Mouse (Mus musculus) layer of hippocampus, adult 2 months (tissue): ENCODE measurements at regions not wholly inside any gene's neighbourhood (a gene's known extent, or its start where the extent isn't known, plus 50 kb on each side); places are given as distances from the start of the nearest gene placed in this dataset.

ENCODE experiments used
- DNase-seq, 2 experiments: peaks; one replicate each; pipeline ENCODE4 v3.0.0; 2022; ENCODE audit warnings: low spot score in 2 of 2
- H3K27ac ChIP-seq: fragments of 200-600 bp; 2 replicates; pipeline ENCODE4 v1.8.1; 2022
- H3K4me3 ChIP-seq: fragments of 200-600 bp; 2 replicates; pipeline ENCODE4 v1.8.1; 2022; ENCODE audit warnings: mild to moderate bottlenecking
- CTCF ChIP-seq: fragments of 200-600 bp; conservative IDR thresholded peaks from 2 replicates; pipeline ENCODE4 v1.8.1; 2022; ENCODE audit warnings: antibody characterized with exemption, mild to moderate bottlenecking, moderate library complexity

DNA sequence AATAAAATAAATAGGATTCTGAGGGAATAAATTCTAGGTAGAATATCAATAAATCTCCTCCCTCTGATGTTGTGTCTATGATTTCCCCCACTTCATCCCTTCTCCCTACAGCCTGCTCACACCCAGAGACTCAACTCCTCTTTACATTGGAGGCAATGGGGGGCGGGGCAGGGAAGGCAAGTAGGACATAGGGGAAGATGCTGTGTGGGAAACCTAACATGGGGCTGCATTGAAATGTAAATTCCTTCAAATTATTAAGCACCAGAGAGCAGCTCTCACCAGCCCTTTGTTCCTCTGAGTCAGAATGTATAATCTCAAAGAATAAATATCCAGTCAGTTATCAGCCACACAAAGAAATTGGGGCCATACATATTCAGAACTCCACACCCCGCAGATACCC lies 91.6 kb downstream of the Nuf2 start:
- H3K27ac ChIP-seq, result no peak overlapping the region
- TF ChIP-seq CTCF, result no peak
- DNase-seq, result no peak
- no peak overlapping the region for H3K4me3 ChIP-seq

DNA sequence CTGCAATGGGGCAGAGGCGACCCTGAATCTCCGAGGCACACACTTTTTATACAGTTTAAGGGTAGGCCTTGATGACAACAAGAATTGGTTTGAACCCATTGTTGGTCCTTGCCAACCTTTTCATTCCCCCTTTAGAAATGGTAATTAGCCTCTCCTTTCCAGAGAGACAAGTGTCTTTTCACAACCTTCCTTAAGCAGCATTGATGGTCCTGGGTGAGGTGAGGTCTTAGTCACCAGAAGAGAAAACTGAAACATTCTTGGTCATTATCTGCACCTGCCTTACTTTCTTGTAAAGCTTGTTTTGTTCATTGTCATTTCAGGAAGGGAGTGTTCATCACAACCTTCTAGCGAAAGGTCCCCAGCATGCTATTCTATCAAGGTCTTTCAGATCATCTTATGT lies 93.3 kb downstream of the Nuf2 start:
- TF ChIP-seq CTCF, result no peak

DNA sequence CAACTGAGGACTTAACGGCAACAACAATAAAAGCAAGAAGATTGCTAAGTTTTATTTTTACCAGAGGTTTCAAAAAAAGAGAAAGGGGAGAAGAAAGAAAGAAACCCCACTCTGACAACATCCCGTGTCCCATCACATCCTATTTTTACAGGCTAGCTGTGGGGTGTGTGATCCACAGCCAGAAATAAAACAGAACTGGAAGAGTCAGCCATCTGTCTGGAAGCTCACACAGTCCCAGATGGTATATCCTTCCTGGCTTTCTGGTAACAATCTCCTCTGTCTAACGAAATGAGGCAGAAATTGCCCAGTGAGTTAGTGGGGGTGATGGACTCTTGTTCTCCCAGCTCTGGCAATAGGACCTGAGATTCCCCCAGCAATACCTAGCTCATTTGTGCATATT lies 108.9 kb downstream of the Nuf2 start:
- no peak overlapping the region for H3K4me3 ChIP-seq
- peak overlapping the region; percentile 52; the same call in 1 of the 2 replicates for H3K27ac ChIP-seq

More for the DNA sequence above, 93.3 kb downstream of the Nuf2 start:
- Histone ChIP-seq H3K4me3 (no peak overlapping the region), H3K27ac (no peak overlapping the region)
- no peak for DNase-seq

DNA sequence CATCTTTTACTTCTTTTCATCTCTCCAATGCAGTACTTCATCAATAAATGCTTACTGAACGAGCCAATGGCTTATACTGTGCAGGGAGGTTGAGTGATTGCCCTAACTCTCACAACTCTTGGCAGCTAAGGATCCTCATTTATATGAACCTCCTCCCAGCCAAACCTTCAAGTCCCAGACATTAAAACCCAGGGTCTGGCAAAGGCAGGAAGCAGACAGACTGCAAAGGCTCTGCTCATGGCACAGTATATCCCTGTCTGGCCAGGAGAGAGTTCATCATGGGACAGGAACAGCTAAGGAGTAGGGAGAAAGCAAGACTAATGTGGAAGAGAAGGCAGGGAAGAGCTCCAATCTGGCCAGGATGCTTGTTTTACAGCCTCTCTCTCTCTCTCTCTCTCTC lies 109.6 kb downstream of the Nuf2 start:
- DNase-seq, result no peak
- Histone ChIP-seq H3K4me3 (no peak overlapping the region), H3K27ac (peak overlapping the region; percentile 69)
- TF ChIP-seq CTCF, result no peak

More for the DNA sequence above, 108.9 kb downstream of the Nuf2 start:
- TF ChIP-seq CTCF, result no peak
- peak; percentile 67 to 72 for DNase-seq

- H3K27ac ChIP-seq, result no peak overlapping the region
- no peak for TF ChIP-seq CTCF
Observed at GRCm38 (mm10) chr1:169418665-169419045, 112.6 kb downstream of the Nuf2 start.

GRCm38 (mm10) chr1:169417979-169418664 lies 113.1 kb downstream of the Nuf2 start:
- no peak overlapping the region for H3K27ac ChIP-seq

More at GRCm38 (mm10) chr1:169418665-169419045, 112.6 kb downstream of the Nuf2 start:
- H3K4me3 ChIP-seq, result no peak overlapping the region
- DNase-seq, result no peak

DNA sequence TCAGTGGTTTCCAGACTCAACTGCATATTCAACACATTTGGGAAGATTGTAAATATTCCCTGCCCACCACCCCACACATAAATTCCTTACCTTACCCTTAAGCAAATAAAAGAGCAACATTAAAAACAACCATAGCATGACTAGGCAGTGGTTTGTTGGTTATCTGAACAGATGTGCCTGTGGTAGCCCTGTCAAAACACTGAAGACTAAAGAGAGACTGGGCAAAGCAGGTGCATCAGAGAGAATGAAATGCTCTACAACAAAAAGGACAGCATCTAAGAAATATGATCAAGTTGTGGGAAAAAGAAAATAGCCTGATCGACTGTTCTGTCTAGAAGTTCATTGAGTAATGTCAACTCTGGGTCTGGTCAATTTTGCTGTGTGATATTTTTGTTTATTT lies 114.6 kb downstream of the Nuf2 start:
- no peak for DNase-seq
- no peak overlapping the region for H3K4me3 ChIP-seq
- H3K27ac ChIP-seq, result no peak overlapping the region
- no peak for TF ChIP-seq CTCF

More at GRCm38 (mm10) chr1:169417979-169418664, 113.1 kb downstream of the Nuf2 start:
- no peak overlapping the region for H3K4me3 ChIP-seq
- TF ChIP-seq CTCF, result no peak
- DNase-seq, result no peak

DNA sequence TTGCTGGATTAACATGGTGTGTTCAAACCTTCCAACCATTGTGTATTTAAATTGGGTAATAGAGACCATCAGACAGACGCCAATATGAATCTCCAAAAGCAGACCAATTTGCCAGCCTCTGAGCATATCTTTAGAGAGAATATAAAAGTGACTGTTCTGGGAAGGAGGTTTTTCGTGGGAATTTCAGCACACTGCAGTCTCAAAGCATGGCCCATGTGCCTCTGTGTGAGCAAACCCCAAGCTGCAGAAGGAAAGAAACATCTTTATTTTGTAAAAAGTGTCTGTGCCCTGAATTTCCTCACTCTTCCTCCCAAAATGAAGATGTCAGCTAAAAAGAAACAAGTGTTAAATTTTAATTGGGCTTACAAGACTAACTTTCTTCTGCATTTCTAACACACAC lies 123.1 kb downstream of the Nuf2 start:
- TF ChIP-seq CTCF, result no peak
- no peak overlapping the region for H3K27ac ChIP-seq
- no peak for DNase-seq
- no peak overlapping the region for H3K4me3 ChIP-seq

- no peak for DNase-seq
- Histone ChIP-seq H3K4me3 (no peak overlapping the region), H3K27ac (no peak overlapping the region)
- no peak for TF ChIP-seq CTCF
Observed at GRCm38 (mm10) chr1:169400841-169401240, 130.4 kb downstream of the Nuf2 start.

DNA sequence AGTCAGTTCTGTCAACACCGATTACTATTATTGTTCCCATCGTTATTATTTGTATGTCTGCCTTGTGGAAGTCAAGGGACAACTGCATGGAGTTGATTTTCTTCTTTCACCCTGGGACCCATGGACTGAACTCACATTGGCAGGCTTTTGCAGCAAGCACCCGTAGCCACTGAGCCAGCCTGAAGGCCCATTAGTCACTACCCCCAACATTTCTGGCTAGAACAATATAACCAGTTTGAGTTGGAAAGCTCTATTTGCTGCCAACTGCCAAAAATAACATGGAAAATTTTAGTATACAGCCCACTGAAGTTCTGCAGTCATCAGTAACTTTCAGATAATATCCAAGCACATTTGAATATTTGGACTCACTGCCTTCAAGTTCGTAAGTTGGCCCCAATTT lies 133.9 kb downstream of the Nuf2 start:
- no peak overlapping the region for H3K4me3 ChIP-seq
- TF ChIP-seq CTCF, result no peak
- DNase-seq, result peak in 1 of 2 experiments; percentile 7
- H3K27ac ChIP-seq, result no peak overlapping the region

GRCm38 (mm10) chr1:169387056-169387455 lies 144.2 kb downstream of the Nuf2 start:
- no peak for TF ChIP-seq CTCF
- DNase-seq, result no peak
- no peak overlapping the region for H3K27ac ChIP-seq
- H3K4me3 ChIP-seq, result no peak overlapping the region

- TF ChIP-seq CTCF, result no peak
- no peak overlapping the region for H3K4me3 ChIP-seq
- DNase-seq, result no peak
- H3K27ac ChIP-seq, result no peak overlapping the region
Observed at GRCm38 (mm10) chr1:169385740-169386424, 145.4 kb downstream of the Nuf2 start.

GRCm38 (mm10) chr1:169374686-169375085 lies 156.6 kb downstream of the Nuf2 start:
- Histone ChIP-seq H3K27ac (no peak overlapping the region), H3K4me3 (no peak overlapping the region)
- no peak for DNase-seq
- no peak for TF ChIP-seq CTCF

DNA sequence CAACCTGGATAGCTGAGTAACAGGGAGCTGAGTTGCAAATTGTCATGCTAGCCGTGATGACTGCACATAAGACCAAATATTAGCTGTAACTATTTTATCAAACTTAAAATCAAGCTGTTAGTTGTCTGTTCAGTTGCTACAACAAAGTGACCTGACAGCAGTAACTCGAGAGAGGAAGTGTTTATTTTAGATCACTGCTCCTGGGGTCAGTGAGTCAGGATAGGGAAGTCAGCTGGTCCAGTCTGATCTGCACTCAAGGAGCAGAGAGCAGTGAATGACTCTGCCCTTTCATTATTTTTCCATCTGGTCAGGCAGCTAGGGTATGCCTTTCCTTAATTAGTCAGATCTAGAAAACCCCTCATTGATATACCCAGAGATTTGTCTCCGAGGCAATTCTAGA lies 162.5 kb downstream of the Nuf2 start:
- Histone ChIP-seq H3K4me3 (no peak overlapping the region), H3K27ac (no peak overlapping the region)
- TF ChIP-seq CTCF, result no peak
- DNase-seq, result no peak
